1 mouse cellular context compared by ENCODE assay signal in the genomic region with DNA sequence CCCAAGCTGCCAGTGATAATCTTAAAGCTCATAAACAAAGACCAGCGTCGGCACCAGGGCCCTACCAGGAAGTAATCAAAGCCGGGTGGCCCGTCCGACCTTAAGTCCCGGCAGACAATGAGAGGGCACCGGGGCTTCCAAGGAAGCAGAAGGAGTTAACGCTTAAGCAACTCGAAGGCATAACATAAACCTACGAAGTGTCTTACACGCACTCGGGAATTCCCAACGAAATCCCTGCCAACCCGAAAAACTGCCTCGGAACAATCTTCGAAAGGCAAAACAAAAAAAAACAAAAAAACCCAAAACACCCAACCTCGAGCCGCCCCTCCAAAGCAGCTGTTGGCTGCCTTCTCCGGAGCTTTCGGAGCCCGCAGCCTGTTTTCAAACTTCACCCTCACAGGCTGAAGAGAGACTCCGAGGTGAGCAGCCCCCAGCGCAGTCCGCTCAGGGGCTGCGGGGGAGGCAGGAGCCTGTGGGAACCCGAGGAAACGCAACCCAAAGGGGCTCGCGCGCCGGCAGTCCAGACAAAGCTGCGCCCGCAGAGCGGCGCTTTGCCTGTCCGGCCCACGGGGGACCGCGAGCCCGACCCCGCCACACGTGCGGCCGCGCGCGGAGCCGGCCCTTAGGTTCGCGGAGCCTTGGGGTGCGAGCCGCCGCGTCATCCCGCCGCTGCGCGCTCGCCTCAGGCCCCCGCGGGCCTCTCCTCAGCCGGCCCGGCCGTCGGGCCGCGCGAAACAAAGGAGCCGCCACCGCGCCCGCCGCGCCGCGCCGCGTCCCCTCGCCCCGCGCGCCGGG.
TF ChIP-seq lines count a peak whose summit lies in the region.

No protein-coding gene starts in this region.

TF ChIP-seq in CH12.LX, 34 proteins besides CTCF, POLR2A, EP300 and RAD21 (continued from another document):
- TF ChIP-seq CHD2 (IDR thresholded peaks at IDR 0.05; ENCODE audit: low read length) (0 out of 2 replicates have a peak, but pooled peaks have one; percentile 16), ETS1 (conservative IDR thresholded peaks at IDR 0.05; ENCODE audit: low read depth, low read length) (no peak), MAZ (IDR thresholded peaks at IDR 0.05; ENCODE audit: low read depth, low read length) (no peak), BHLHE40 (IDR thresholded peaks at IDR 0.05; ENCODE audit: low read depth, low read length) (no peak), ZNF384 (IDR thresholded peaks at IDR 0.05; ENCODE audit: low read depth, low read length) (no peak), ZMIZ1 (IDR thresholded peaks at IDR 0.05; ENCODE audit: low read depth, low read length) (no peak)
